Mouse (Mus musculus) intestine, postnatal 0 days (tissue): ENCODE results near the gene Slc30a2. TPM values are rescaled to one million over a fixed set of nuclear protein-coding genes. Genes with fewer than 3 reads are reported as not detected.

Experiments used
- ATAC-seq: fragments of 200-750 bp; cut with Nextera tagmentation; 2 replicates; pipeline ENCODE4 v1.8.0; 2017; ENCODE audit warnings: mild to moderate bottlenecking, moderate TSS enrichment, moderate library complexity
- H3K27ac ChIP-seq: fragments of 300-500 bp; sonication (generic); 2 replicates; pipeline ENCODE4 v1.5.1; 2014; ENCODE audit warnings: mild to moderate bottlenecking, low read depth, low read length, moderate library complexity
- H3K27me3 ChIP-seq: fragments of 300-500 bp; sonication (generic); replicated peaks from 2 replicates; pipeline ENCODE4 v1.6.1; 2014; ENCODE audit warnings: low read length, mixed read lengths; ENCODE audit not compliant: control insufficient read depth, insufficient read depth
- H3K36me3 ChIP-seq: fragments of 300-500 bp; sonication (generic); 2 replicates; pipeline ENCODE4 v1.6.1; 2014; ENCODE audit warnings: mild to moderate bottlenecking, moderate library complexity; ENCODE audit not compliant: control insufficient read depth, insufficient read depth
- H3K4me1 ChIP-seq: fragments of 300-500 bp; sonication (generic); replicated peaks from 2 replicates; pipeline ENCODE4 v1.6.1; 2014; ENCODE audit warnings: antibody characterized with exemption, low read length, mixed read lengths; ENCODE audit not compliant: control insufficient read depth, insufficient read depth
- H3K4me2 ChIP-seq: fragments of 300-500 bp; sonication (generic); replicated peaks from 2 replicates; pipeline ENCODE4 v1.6.1; 2014; ENCODE audit warnings: low read depth, mild to moderate bottlenecking, moderate library complexity
- H3K4me3 ChIP-seq: fragments of 300-500 bp; sonication (generic); 2 replicates; pipeline ENCODE4 v1.5.1; 2014; ENCODE audit warnings: low read depth, low read length
- H3K9ac ChIP-seq: fragments of 300-500 bp; sonication (generic); 2 replicates; pipeline ENCODE4 v1.6.1; 2014; ENCODE audit warnings: mild to moderate bottlenecking, low read depth, low read length
- H3K9me3 ChIP-seq: fragments of 300-500 bp; sonication (generic); 2 replicates; pipeline ENCODE4 v1.6.1; 2016; ENCODE audit warnings: mixed run types; ENCODE audit not compliant: control insufficient read depth
- CTCF ChIP-seq: sonication (generic); IDR thresholded peaks from 2 replicates; pipeline ENCODE4 v1.5.1; 2016; ENCODE audit warnings: low read depth, mild to moderate bottlenecking, control low read depth, antibody characterized with exemption, moderate library complexity
- WGBS: fragments of 180-500 bp; shearing (Covaris S2); extraction: QIAGEN DNeasy Blood & Tissue Kit; methylation state at CpG from one replicate; pipeline ENCODE4 v1.1.7; 2014; 5-methylcytosine and 5-hydroxymethylcytosine counted together
- polyA plus RNA-seq: library from polyadenylated mRNA; unstranded; fragments of >200 nt; fragmentation: Nextera tagmentation; extraction: Ambion mirVana; gene quantifications from 2 replicates; pipeline ENCODE4 v1.2.1, GENCODE M21; 2015

Gene Slc30a2
- polyA plus RNA-seq, 1 experiment from 2014 or later, result 39.1 TPM

DNA sequence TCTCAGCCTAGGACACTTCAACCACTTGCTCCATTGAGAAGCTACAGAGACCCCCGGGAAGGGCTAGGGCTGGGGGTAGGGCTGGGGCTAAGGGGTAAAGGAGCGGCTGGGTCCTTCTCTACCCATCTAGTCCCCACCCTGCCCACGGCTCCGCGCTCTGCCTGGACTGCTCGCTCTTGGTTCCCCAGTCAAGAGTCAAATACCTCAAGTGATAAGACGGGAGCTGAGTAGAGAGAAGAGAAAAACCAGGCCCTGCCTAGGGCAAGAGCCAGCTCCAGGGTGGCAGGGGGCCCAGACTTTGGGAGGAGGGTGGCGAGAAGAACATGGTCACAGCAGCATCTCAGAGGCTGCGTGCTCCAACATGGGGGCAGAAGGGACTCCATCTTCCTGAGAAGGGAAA lies 27.5 kb upstream of the Slc30a2 start:
- no peak for ATAC-seq
- no peaks in the 10 kb centered on the region for H3K36me3 ChIP-seq
- WGBS, result 71% methylated on average over 9 of the region's 9 CpGs
- H3K4me1 ChIP-seq, result no peaks in the 10 kb centered on the region
- H3K4me3 ChIP-seq, result no peak overlapping the region
- H3K27ac ChIP-seq, result no peak overlapping the region
- H3K4me2 ChIP-seq, result no peak overlapping the region
- H3K9me3 ChIP-seq, result no peaks in the 10 kb centered on the region
- no peaks in the 10 kb centered on the region for H3K27me3 ChIP-seq
- H3K9ac ChIP-seq, result no peak overlapping the region
- TF ChIP-seq CTCF, result no peak

DNA sequence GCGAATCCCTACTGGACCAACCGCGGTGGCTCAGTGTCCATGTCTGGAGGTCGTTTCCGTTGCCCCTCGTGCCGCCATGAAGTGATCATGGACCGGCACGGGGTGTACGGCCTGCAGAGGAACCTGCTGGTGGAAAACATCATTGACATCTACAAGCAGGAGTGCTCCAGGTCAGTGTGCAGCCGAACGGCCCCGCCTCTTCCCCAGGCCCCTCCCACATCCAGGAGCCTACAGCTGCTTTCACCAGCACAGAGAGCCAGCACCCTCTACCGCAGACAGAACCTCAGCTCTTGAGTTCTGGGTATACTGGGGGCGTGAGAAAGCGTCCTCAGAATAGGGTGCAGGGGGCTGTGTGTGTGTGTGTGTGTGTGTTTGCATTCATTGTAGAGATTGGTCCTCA lies 26.6 kb upstream of the Slc30a2 start:
- no peaks in the 10 kb centered on the region for H3K36me3 ChIP-seq
- no peaks in the 10 kb centered on the region for H3K4me1 ChIP-seq
- 42% methylated on average over 16 of the region's 16 CpGs for WGBS
- H3K27ac ChIP-seq, result no peak overlapping the region
- TF ChIP-seq CTCF, result no peak
- H3K4me3 ChIP-seq, result no peak overlapping the region
- ATAC-seq, result peak; percentile 53; the same call in 1 of the 2 replicates
- H3K9ac ChIP-seq, result no peak overlapping the region
- no peak overlapping the region for H3K4me2 ChIP-seq
- no peaks in the 10 kb centered on the region for H3K27me3 ChIP-seq
- no peaks in the 10 kb centered on the region for H3K9me3 ChIP-seq

DNA sequence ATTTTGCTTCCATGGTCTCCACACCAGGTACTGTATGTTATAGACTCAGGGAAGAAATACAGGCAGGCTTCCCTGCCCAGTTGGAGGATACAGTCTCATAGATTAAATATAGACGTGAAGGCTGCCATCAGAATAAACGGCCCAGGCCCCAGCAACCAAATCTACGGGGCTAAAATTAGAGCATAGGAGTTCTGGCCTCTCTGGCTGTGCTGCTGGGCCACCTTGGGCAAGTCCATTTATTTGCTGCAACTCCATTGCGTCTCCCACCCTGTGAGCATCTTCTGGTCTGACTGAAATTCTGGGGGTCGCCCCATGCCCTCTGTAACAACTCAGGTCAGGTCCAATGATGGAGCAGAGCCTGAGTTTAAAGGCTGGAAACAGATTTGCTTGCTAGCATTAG lies 23.9 kb upstream of the Slc30a2 start:
- Histone ChIP-seq H3K9ac (no peak overlapping the region), H3K4me1 (no peaks in the 10 kb centered on the region), H3K27me3 (no peaks in the 10 kb centered on the region), H3K36me3 (no peaks in the 10 kb centered on the region), H3K4me3 (no peak overlapping the region), H3K9me3 (no peaks in the 10 kb centered on the region), H3K4me2 (no peak overlapping the region), H3K27ac (no peak overlapping the region)
- no peak for ATAC-seq
- 84% methylated on average over 5 of the region's 5 CpGs for WGBS
- no peak for TF ChIP-seq CTCF

DNA sequence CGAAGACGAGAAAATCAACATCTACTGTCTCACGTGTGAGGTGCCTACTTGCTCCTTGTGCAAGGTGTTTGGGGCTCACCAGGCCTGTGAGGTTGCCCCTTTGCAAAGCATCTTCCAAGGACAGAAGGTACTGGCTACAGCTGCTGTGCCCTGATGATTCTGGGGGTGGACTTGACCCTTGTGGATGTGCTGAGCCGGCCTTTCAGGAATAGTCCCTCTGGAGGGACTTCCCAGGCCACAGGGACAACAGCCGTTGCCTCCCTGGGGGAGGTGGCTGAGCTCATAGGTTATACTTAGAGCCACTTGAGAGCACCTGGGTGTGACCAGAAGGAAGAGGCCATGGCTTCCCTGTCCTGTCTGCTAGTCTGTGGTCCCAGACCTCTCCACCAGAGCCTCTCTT lies 23.3 kb upstream of the Slc30a2 start:
- Histone ChIP-seq H3K36me3 (no peaks in the 10 kb centered on the region), H3K27ac (no peak overlapping the region), H3K9ac (no peak overlapping the region), H3K4me1 (no peaks in the 10 kb centered on the region), H3K4me3 (no peak overlapping the region), H3K9me3 (no peaks in the 10 kb centered on the region), H3K4me2 (no peak overlapping the region), H3K27me3 (no peaks in the 10 kb centered on the region)
- 71% methylated on average over 5 of the region's 5 CpGs for WGBS
- ATAC-seq, result peak; percentile 39; the same call in 1 of the 2 replicates
- no peak for TF ChIP-seq CTCF

DNA sequence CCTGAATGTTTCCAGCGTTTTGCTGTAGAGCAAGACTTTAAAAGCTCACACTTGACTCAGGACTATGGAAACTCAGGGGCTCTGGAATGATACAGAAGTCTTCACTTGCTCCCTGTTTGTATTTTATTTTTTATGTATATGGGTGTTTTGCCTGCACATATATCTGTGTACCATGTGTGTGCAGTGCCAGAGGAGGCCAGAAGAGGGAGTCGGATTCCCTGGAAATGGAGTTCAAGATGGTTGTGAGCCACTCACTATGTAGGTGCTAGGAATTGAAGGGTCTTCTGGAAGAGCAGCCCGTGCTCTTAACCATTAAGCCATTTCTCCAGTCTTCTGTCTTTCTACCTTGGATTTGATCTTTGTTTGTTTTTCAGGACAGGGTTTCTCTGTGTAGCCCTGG lies 21.5 kb upstream of the Slc30a2 start:
- H3K36me3 ChIP-seq, result no peaks in the 10 kb centered on the region
- H3K4me3 ChIP-seq, result no peak overlapping the region
- H3K4me1 ChIP-seq, result no peaks in the 10 kb centered on the region
- ATAC-seq, result no peak
- H3K9ac ChIP-seq, result no peak overlapping the region
- H3K27ac ChIP-seq, result no peak overlapping the region
- H3K27me3 ChIP-seq, result no peaks in the 10 kb centered on the region
- 61% methylated on average over 3 of the region's 3 CpGs for WGBS
- no peak overlapping the region for H3K4me2 ChIP-seq
- H3K9me3 ChIP-seq, result no peaks in the 10 kb centered on the region
- peak; percentile 56 for TF ChIP-seq CTCF

DNA sequence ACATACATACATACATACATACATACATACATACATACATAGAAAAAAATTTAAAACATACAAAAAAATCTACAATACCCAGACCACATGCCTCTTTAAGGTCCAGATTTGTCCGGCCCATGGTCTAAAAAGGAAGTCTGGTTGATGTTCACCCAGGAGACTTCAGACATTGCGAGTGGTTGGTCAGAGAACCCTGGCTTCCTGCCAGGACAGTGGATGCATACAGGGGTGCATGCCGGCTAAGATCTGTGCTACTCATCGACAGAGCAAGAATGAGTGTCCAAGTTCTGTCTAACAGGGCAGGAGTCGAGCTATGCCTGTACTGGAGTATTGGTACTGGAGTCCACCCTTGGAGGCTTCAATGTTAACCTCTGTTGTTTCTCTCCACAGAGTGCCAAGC lies 18.3 kb upstream of the Slc30a2 start:
- Histone ChIP-seq H3K27ac (no peak overlapping the region), H3K27me3 (no peaks in the 10 kb centered on the region), H3K4me1 (no peaks in the 10 kb centered on the region), H3K9me3 (no peaks in the 10 kb centered on the region), H3K36me3 (no peaks in the 10 kb centered on the region), H3K4me2 (no peak overlapping the region), H3K9ac (no peak overlapping the region), H3K4me3 (no peak overlapping the region)
- TF ChIP-seq CTCF, result no peak
- ATAC-seq, result no peak
- WGBS, result 25% methylated on average over 5 of the region's 5 CpGs
